In the genomic region with DNA sequence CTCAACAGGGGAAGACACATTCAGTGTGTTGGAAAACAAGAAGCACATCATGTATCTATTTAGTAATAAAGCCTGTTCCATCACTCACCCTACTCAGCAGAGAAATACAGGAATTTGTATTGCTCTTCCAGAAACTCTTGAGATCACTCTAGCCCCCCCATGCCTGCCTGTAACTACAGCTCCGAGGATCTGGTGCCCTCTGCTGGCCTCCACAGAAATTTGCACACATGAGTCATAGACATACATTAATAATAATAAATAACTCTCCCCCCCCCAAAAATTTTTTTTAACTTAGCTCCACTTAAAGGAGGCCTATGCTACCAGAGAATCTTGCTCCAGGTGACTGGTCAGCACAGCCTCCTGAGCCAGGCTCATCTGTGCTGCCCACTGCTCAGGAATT, we compare ENCODE assay signal across 9 mouse cellular contexts. TPM values are rescaled to one million over a fixed set of nuclear protein-coding genes. Genes with fewer than 3 reads are reported as not detected.
DNase-seq lines count a peak whose midpoint lies in the region; ATAC-seq and TF ChIP-seq lines count a peak whose summit lies in the region.
"Had no signal": no experiment of that assay in that cellular context is flagged by ENCODE, and none has a peak within 500 bp of the region (broad histone marks: within the 10 kb centered on the region; RNA-seq: fewer than 3 reads in every experiment).

No protein-coding gene starts in this region.

- peak; percentile 24 to 63 for DNase-seq in adrenal gland, adult (ENCODE audit: inconsistent age in 2 of 2, low spot score in 1 of 2)
- no peak for DNase-seq in adrenal gland, postnatal 4 days (ENCODE audit: low spot score in 2 of 2)
- peak; percentile 73 for DNase-seq in kidney, postnatal 0 days (ENCODE audit: low spot score)
- no peak for DNase-seq in kidney, adult 11 months
- DNase-seq in CD4-positive helper T cell, adult 2 months (ENCODE audit: low read depth, low spot score), result peak; percentile 45
- DNase-seq in c-Kit-positive CD71-positive TER-119-positive erythroid progenitor cells, embryonic 14.5 days (ENCODE audit: low spot score), result peak; percentile 58
- DNase-seq in lung, embryonic 14.5 days, result peak; percentile 68
- DNase-seq in testis, postnatal 10 days (ENCODE audit: low spot score), result peak; percentile 68

- H3K4me3 ChIP-seq in kidney, postnatal 0 days (replicated peaks; ENCODE audit: low read depth, low read length), result no peak overlapping the region
- no peak overlapping the region for H3K4me3 ChIP-seq in lung, embryonic 14.5 days (ENCODE audit: low read depth, low read length)

- TF ChIP-seq CTCF in kidney, postnatal 0 days (IDR thresholded peaks at IDR 0.05; ENCODE audit: low read depth), result peak; percentile 82
- TF ChIP-seq CTCF in lung, embryonic 14.5 days (IDR thresholded peaks at IDR 0.05; ENCODE audit: low read depth), result peak; percentile 66

- H3K36me3 ChIP-seq in kidney, postnatal 0 days (ENCODE audit: insufficient read depth, low read length), result peaks cover 37% of the 10 kb centered on the region
- peaks cover 63% of the 10 kb centered on the region for H3K36me3 ChIP-seq in lung, embryonic 14.5 days (ENCODE audit: insufficient read depth)

- H3K27ac ChIP-seq in kidney, postnatal 0 days, result no peak overlapping the region
- no peak overlapping the region for H3K27ac ChIP-seq in lung, embryonic 14.5 days (ENCODE audit: low read depth)
- H3K27ac ChIP-seq: macrophage had no signal

- H3K4me2 ChIP-seq in kidney, postnatal 0 days (ENCODE audit: low read length), result no peak overlapping the region
- H3K4me2 ChIP-seq in lung, embryonic 14.5 days, result no peak overlapping the region

- H3K9me3 ChIP-seq in kidney, postnatal 0 days (replicated peaks; ENCODE audit: low read length), result no peaks in the 10 kb centered on the region
- no peaks in the 10 kb centered on the region for H3K9me3 ChIP-seq in lung, embryonic 14.5 days (ENCODE audit: low read depth, low read length)

- 31% methylated on average over 1 of the region's 1 CpGs for WGBS in kidney, postnatal 0 days
- WGBS in lung, embryonic 14.5 days, result 14% methylated on average over 1 of the region's 1 CpGs

- ATAC-seq in kidney, postnatal 0 days (replicated peaks; ENCODE audit: low FRiP score, low read depth), result no peak
- no peak for ATAC-seq in lung, embryonic 14.5 days (ENCODE audit: insufficient read depth)

- H3K27me3 ChIP-seq in kidney, postnatal 0 days (ENCODE audit: insufficient read depth, low read length), result no peaks in the 10 kb centered on the region
- H3K27me3 ChIP-seq in lung, embryonic 14.5 days (ENCODE audit: insufficient read depth, low read length), result no peaks in the 10 kb centered on the region

- no peaks in the 10 kb centered on the region for H3K4me1 ChIP-seq in kidney, postnatal 0 days (replicated peaks; ENCODE audit: insufficient read depth, low read length)
- no peaks in the 10 kb centered on the region for H3K4me1 ChIP-seq in lung, embryonic 14.5 days (ENCODE audit: insufficient read depth)

- H3K9ac ChIP-seq in kidney, postnatal 0 days (ENCODE audit: low read depth, low read length), result no peak overlapping the region
- H3K9ac ChIP-seq in lung, embryonic 14.5 days, result no peak overlapping the region

RNA-seq across cellular contexts. Expression of a gene that starts 16.2 kb away (rescaled TPM):
- total RNA-seq in adrenal gland, postnatal 4 days (2021), result 10 to 100 TPM; 15.0 to 15.7 TPM
- 2.2 and 2.3 TPM in 2 replicates for polyA plus RNA-seq in kidney, postnatal 0 days (2015; fragmentation: Nextera tagmentation; extraction: Ambion mirVana)
- 4.7 and 5.5 TPM in 2 replicates for polyA plus RNA-seq in lung, embryonic 14.5 days (2014; fragmentation: Nextera tagmentation; extraction: Ambion mirVana)

RNA-seq across cellular contexts. Expression of a gene that starts 16.6 kb away (rescaled TPM):
- 10 to 100 TPM; 28.5 to 34.8 TPM for total RNA-seq in adrenal gland, postnatal 4 days (2021)
- polyA plus RNA-seq in kidney, postnatal 0 days (2015; fragmentation: Nextera tagmentation; extraction: Ambion mirVana), result 3.8 and 4.8 TPM in 2 replicates
- polyA plus RNA-seq in lung, embryonic 14.5 days (2014; fragmentation: Nextera tagmentation; extraction: Ambion mirVana), result 10.7 TPM in 2 replicates

Comparison
In these comparisons a context has a peak if more than half of its experiments do, and no peak if none do; other contexts are left out.
1. DNase-seq: peak in adrenal gland, adult (2 of 2), kidney, postnatal 0 days (single experiment), CD4-positive helper T cell, adult 2 months (single experiment), c-Kit-positive CD71-positive TER-119-positive erythroid progenitor cells, embryonic 14.5 days (single experiment), lung, embryonic 14.5 days (single experiment) and testis, postnatal 10 days (single experiment); none in adrenal gland, postnatal 4 days (0 of 2) and kidney, adult 11 months (single experiment).